Mouse (Mus musculus) intestine, embryonic 15.5 days (tissue): Measurements from ENCODE around the gene Amz2. TPM values are rescaled to one million over a fixed set of nuclear protein-coding genes. Genes with fewer than 3 reads are reported as not detected.
A peak's percentile ranks its signal among the peaks of the same experiment; 100 is the strongest.
"Not testable (repeated sequence)": the region's sequence is repeated elsewhere in the genome, so short reads cannot be mapped to it uniquely, and the experiment has no call there.

Experiments
- ATAC-seq: fragments of 200-750 bp; cut with Nextera tagmentation; 2 replicates; pipeline ENCODE4 v1.8.0; 2017; ENCODE audit warnings: moderate TSS enrichment, moderate library complexity
- H3K27ac ChIP-seq: fragments of 300-500 bp; sonication (generic); 2 replicates; pipeline ENCODE4 v1.5.1; 2015; ENCODE audit warnings: mild to moderate bottlenecking, inconsistent platforms
- H3K27me3 ChIP-seq: fragments of 300-500 bp; sonication (generic); replicated peaks from 2 replicates; pipeline ENCODE4 v1.6.1; 2015; ENCODE audit warnings: inconsistent platforms
- H3K36me3 ChIP-seq: fragments of 300-500 bp; sonication (generic); 2 replicates; pipeline ENCODE4 v1.6.1; 2015; ENCODE audit warnings: inconsistent platforms
- H3K4me1 ChIP-seq: fragments of 300-500 bp; sonication (generic); replicated peaks from 2 replicates; pipeline ENCODE4 v1.6.1; 2015; ENCODE audit warnings: inconsistent platforms
- H3K4me2 ChIP-seq: fragments of 300-500 bp; sonication (generic); replicated peaks from 2 replicates; pipeline ENCODE4 v1.6.1; 2015; ENCODE audit warnings: mild to moderate bottlenecking, inconsistent platforms
- H3K4me3 ChIP-seq: fragments of 300-500 bp; sonication (generic); replicated peaks from 2 replicates; pipeline ENCODE4 v1.5.1; 2015; ENCODE audit warnings: inconsistent platforms
- H3K9ac ChIP-seq: fragments of 300-500 bp; sonication (generic); 2 replicates; pipeline ENCODE4 v1.6.1; 2015; ENCODE audit warnings: inconsistent platforms
- H3K9me3 ChIP-seq: fragments of 300-500 bp; sonication (generic); 2 replicates; pipeline ENCODE4 v1.6.1; 2016; ENCODE audit warnings: inconsistent platforms
- WGBS: fragments of 180-500 bp; shearing (Covaris S2); methylation state at CpG from one replicate; pipeline ENCODE4 v1.1.7; 2015; 5-methylcytosine and 5-hydroxymethylcytosine counted together
- polyA plus RNA-seq: library from polyadenylated mRNA; unstranded; fragments of >200 nt; fragmentation: Nextera tagmentation; extraction: Ambion mirVana; gene quantifications from 2 replicates; pipeline ENCODE4 v1.2.1, GENCODE M21; 2015

The Amz2 gene
- polyA plus RNA-seq, 1 experiment from 2014 or later, result 38.4 TPM

GRCm38 (mm10) chr11:109487991-109488684 is 62.4 kb downstream of the Amz2 start:
- H3K4me1 ChIP-seq, result no peaks in the 10 kb centered on the region
- H3K9ac ChIP-seq, result no peak overlapping the region
- no peaks in the 10 kb centered on the region for H3K27me3 ChIP-seq
- H3K36me3 ChIP-seq, result no peaks in the 10 kb centered on the region
- 66% methylated on average over 10 of the region's 10 CpGs for WGBS
- peak; percentile 71 for ATAC-seq
- H3K4me3 ChIP-seq, result no peak overlapping the region
- H3K9me3 ChIP-seq, result no peaks in the 10 kb centered on the region
- H3K27ac ChIP-seq, result no peak overlapping the region
- no peak overlapping the region for H3K4me2 ChIP-seq

- ATAC-seq, result no peak
- 74% methylated on average over 2 of the region's 2 CpGs for WGBS
- Histone ChIP-seq H3K27ac (no peak overlapping the region), H3K4me2 (no peak overlapping the region), H3K36me3 (no peaks in the 10 kb centered on the region), H3K4me3 (no peak overlapping the region), H3K9me3 (no peaks in the 10 kb centered on the region), H3K9ac (no peak overlapping the region), H3K27me3 (no peaks in the 10 kb centered on the region), H3K4me1 (no peaks in the 10 kb centered on the region)
Measured at GRCm38 (mm10) chr11:109489763-109490162, 64.0 kb downstream of the Amz2 start.

- H3K9me3 ChIP-seq, result no peaks in the 10 kb centered on the region
- ATAC-seq, result no peak
- no peak overlapping the region for H3K27ac ChIP-seq
- peaks cover 2% of the 10 kb centered on the region for H3K4me1 ChIP-seq
- no peaks in the 10 kb centered on the region for H3K36me3 ChIP-seq
- H3K27me3 ChIP-seq, result no peaks in the 10 kb centered on the region
- 82% methylated on average over 4 of the region's 4 CpGs for WGBS
- H3K4me3 ChIP-seq, result no peak overlapping the region
- no peak overlapping the region for H3K4me2 ChIP-seq
- H3K9ac ChIP-seq, result no peak overlapping the region
Measured at GRCm38 (mm10) chr11:109491844-109492243, 66.1 kb downstream of the Amz2 start.

- H3K9me3 ChIP-seq, H3K27me3 ChIP-seq, H3K4me1 ChIP-seq, H3K4me3 ChIP-seq, H3K27ac ChIP-seq, H3K4me2 ChIP-seq, H3K36me3 ChIP-seq, H3K9ac ChIP-seq, ATAC-seq: not testable (repeated sequence)
- 70% methylated on average over 8 of the region's 8 CpGs for WGBS
Measured at GRCm38 (mm10) chr11:109492847-109493464, 67.2 kb downstream of the Amz2 start.

GRCm38 (mm10) chr11:109494890-109495770 is 69.4 kb downstream of the Amz2 start:
- peak; percentile 39 for ATAC-seq
- Histone ChIP-seq H3K9ac (no peak overlapping the region), H3K27ac (no peak overlapping the region; the same call in 1 of the 2 replicates), H3K36me3 (no peaks in the 10 kb centered on the region), H3K9me3 (no peaks in the 10 kb centered on the region), H3K4me3 (no peak overlapping the region), H3K27me3 (no peaks in the 10 kb centered on the region), H3K4me1 (peaks cover 2% of the 10 kb centered on the region), H3K4me2 (no peak overlapping the region)
- 49% methylated on average over 24 of the region's 24 CpGs for WGBS

GRCm38 (mm10) chr11:109495771-109496474 is 70.2 kb downstream of the Amz2 start:
- no peaks in the 10 kb centered on the region for H3K9me3 ChIP-seq
- 37% methylated on average over 14 of the region's 14 CpGs for WGBS
- no peak overlapping the region for H3K9ac ChIP-seq
- H3K27ac ChIP-seq, result no peak overlapping the region
- ATAC-seq, result peak; percentile 54; the same call in 1 of the 2 replicates
- no peaks in the 10 kb centered on the region for H3K27me3 ChIP-seq
- H3K4me3 ChIP-seq, result no peak overlapping the region
- H3K36me3 ChIP-seq, result no peaks in the 10 kb centered on the region
- H3K4me2 ChIP-seq, result no peak overlapping the region; the same call in 1 of the 2 replicates
- peaks cover 2% of the 10 kb centered on the region for H3K4me1 ChIP-seq

GRCm38 (mm10) chr11:109496475-109496993 is 70.8 kb downstream of the Amz2 start:
- H3K36me3 ChIP-seq, result no peaks in the 10 kb centered on the region
- H3K27ac ChIP-seq, result no peak overlapping the region
- no peak overlapping the region for H3K9ac ChIP-seq
- H3K4me3 ChIP-seq, result no peak overlapping the region
- no peak for ATAC-seq
- WGBS, result 81% methylated on average over 7 of the region's 7 CpGs
- H3K4me1 ChIP-seq, result peaks cover 2% of the 10 kb centered on the region
- H3K27me3 ChIP-seq, result no peaks in the 10 kb centered on the region
- H3K4me2 ChIP-seq, result no peak overlapping the region
- no peaks in the 10 kb centered on the region for H3K9me3 ChIP-seq

- 81% methylated on average over 6 of the region's 6 CpGs for WGBS
- ATAC-seq, result no peak
- no peak overlapping the region for H3K27ac ChIP-seq
Measured at GRCm38 (mm10) chr11:109496996-109497714, 71.4 kb downstream of the Amz2 start.

GRCm38 (mm10) chr11:109497990-109498389 is 72.2 kb downstream of the Amz2 start:
- H3K9me3 ChIP-seq, result no peaks in the 10 kb centered on the region
- peak; percentile 73 for ATAC-seq
- peak overlapping the region; percentile 20; the same call in 1 of the 2 replicates for H3K4me2 ChIP-seq
- H3K9ac ChIP-seq, result no peak overlapping the region
- H3K27ac ChIP-seq, result peak overlapping the region; percentile 63; the same call in 1 of the 2 replicates
- no peaks in the 10 kb centered on the region for H3K27me3 ChIP-seq
- no peaks in the 10 kb centered on the region for H3K36me3 ChIP-seq
- WGBS, result 53% methylated on average over 9 of the region's 9 CpGs
- H3K4me3 ChIP-seq, result no peak overlapping the region
- peaks cover 2% of the 10 kb centered on the region for H3K4me1 ChIP-seq

More at GRCm38 (mm10) chr11:109496996-109497714, 71.4 kb downstream of the Amz2 start:
- Histone ChIP-seq H3K27me3 (no peaks in the 10 kb centered on the region), H3K4me1 (peaks cover 2% of the 10 kb centered on the region), H3K9me3 (no peaks in the 10 kb centered on the region), H3K36me3 (no peaks in the 10 kb centered on the region), H3K4me3 (no peak overlapping the region), H3K4me2 (no peak overlapping the region), H3K9ac (no peak overlapping the region)

- Histone ChIP-seq H3K9ac (no peak overlapping the region), H3K9me3 (no peaks in the 10 kb centered on the region), H3K27ac (no peak overlapping the region), H3K27me3 (no peaks in the 10 kb centered on the region), H3K4me2 (no peak overlapping the region), H3K4me1 (peaks cover 2% of the 10 kb centered on the region), H3K36me3 (no peaks in the 10 kb centered on the region), H3K4me3 (no peak overlapping the region)
- ATAC-seq, result no peak
- 83% methylated on average over 5 of the region's 5 CpGs for WGBS
Measured at GRCm38 (mm10) chr11:109500206-109500605, 74.5 kb downstream of the Amz2 start.
